Mouse (Mus musculus) gastrocnemius, adult 2 months (tissue): ENCODE results near the gene Dusp27. TPM values are rescaled to one million over a fixed set of nuclear protein-coding genes. Genes with fewer than 3 reads are reported as not detected.

Experiments used
- DNase-seq: peaks from one replicate; pipeline ENCODE4 v3.0.0; 2022
- H3K27ac ChIP-seq: fragments of 200-600 bp; 2 replicates; pipeline ENCODE4 v1.8.1; 2022; ENCODE audit warnings: mild to moderate bottlenecking
- H3K4me3 ChIP-seq: fragments of 200-600 bp; 2 replicates; pipeline ENCODE4 v1.8.1; 2022; ENCODE audit warnings: mild to moderate bottlenecking, moderate library complexity
- CTCF ChIP-seq: fragments of 200-600 bp; IDR thresholded peaks from 2 replicates; pipeline ENCODE4 v1.8.1; 2022; ENCODE audit warnings: antibody characterized with exemption, mild to moderate bottlenecking, moderate library complexity
- intact Hi-C: fragments of 180-260 bp; cut with DNase I; formaldehyde crosslinking; loops from one replicate; pipeline ENCODE4 v1.15.1; 2025
- total RNA-seq, 2 experiments: library from RNA; stranded (reverse); gene quantifications; 2 replicates each; pipeline ENCODE4 v1.2.3; 2021

Gene Dusp27
- total RNA-seq, 2 experiments from 2014 or later, result 68.9 to 69.3 TPM

- DNase-seq, result peak; percentile 26
- H3K4me3 ChIP-seq, result no peak overlapping the region
- intact Hi-C loops, result no loop called here
- no peak for TF ChIP-seq CTCF
- H3K27ac ChIP-seq, result no peak overlapping the region
Measured at GRCm38 (mm10) chr1:166138136-166138535, 10.4 kb upstream of the Dusp27 start.

GRCm38 (mm10) chr1:166137244-166137938, 9.7 kb upstream of the Dusp27 start:
- no peak for DNase-seq
- H3K27ac ChIP-seq, result no peak overlapping the region
- H3K4me3 ChIP-seq, result no peak overlapping the region
- TF ChIP-seq CTCF, result no peak
- intact Hi-C loops, result no loop called here

DNA sequence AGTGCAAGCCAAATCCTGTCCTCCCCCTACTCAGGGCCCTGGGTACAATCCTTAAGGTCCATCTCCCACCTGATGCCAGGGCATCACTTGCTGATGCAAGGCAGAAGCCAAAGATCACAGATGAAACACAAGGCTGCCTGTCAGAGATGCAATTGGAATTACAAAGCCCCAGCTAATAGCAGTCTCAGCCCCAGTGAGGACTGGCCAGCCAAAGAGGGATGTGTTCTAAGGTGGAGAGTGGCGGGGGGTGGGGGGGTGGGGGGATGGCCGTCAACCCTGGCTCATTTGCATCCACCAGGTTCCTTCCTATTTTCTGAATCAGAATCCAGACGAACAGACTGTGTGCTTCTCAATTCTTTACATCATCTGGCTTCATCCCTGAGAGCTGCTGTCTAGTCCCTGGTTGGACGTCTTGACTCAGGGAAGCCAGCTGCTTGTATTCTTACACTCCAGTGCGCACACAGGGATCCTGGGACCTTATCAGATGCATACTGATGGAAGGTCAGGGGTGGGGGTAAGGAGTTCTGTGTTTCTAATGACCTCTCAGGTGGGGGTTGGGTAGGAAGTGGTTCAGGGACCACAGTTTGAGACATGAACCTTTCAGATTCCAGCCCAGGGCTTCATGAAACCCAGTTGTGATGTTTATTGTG, 7.5 kb upstream of the Dusp27 start:
- no peak for TF ChIP-seq CTCF
- intact Hi-C loops, result no loop called here
- DNase-seq, result no peak
- H3K27ac ChIP-seq, result no peak overlapping the region
- no peak overlapping the region for H3K4me3 ChIP-seq

- intact Hi-C loops, result no loop called here
- Histone ChIP-seq H3K27ac (no peak overlapping the region), H3K4me3 (no peak overlapping the region)
- no peak for TF ChIP-seq CTCF
- no peak for DNase-seq
Measured at GRCm38 (mm10) chr1:166132367-166132766, 4.6 kb upstream of the Dusp27 start.

DNA sequence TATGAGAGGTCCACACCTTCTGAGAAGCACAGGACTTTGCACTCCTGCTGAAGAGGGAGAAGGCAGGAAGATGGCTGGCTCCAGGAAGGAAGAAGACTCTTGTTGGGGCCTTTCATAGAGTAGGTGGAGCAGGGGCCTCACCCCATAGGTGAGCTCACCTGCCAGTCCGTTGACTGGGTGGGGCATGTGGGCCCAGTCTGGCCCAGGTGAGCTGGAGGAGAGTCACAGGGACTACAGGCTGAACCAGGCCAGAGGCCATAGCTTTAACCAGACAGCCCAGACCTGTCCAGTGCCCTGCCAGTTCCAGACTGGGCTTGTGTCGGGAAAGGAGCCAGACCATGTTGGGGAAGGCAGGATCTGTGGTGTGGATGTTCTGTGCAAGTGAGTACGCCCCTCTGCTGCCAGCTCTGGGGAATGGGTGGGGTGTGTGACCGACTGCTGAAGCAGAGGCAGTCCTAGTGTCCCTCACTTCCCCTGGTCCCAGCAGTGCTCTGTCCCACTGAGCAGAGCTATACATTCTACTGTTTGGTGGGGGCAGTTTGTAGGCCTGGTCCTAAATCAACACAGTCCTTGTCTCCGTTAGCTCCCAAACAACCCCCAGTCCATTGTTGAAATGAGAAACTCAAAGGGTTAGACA, 2.6 kb upstream of the Dusp27 start, which contains the start of gene Gpa33:
Gpa33 (plus strand) TSS at position 15 of the 637 bp plus-strand sequence.
- intact Hi-C loops, result no loop called here
- peak; percentile 24 for DNase-seq
- no peak for TF ChIP-seq CTCF

GRCm38 (mm10) chr1:166128551-166128950, 829 bp upstream of the Dusp27 start:
- peak overlapping the region; percentile 96 for H3K27ac ChIP-seq
- DNase-seq, result peak; percentile 34
- TF ChIP-seq CTCF, result no peak
- no peak overlapping the region for H3K4me3 ChIP-seq
- intact Hi-C loops, result loop anchor here (5.0 kb wide), 1 partner anchor 126 kb away; the partner anchor contains the start of gene Pou2f1

More for the DNA sequence above, 2.6 kb upstream of the Dusp27 start, which contains the start of gene Gpa33:
- Histone ChIP-seq H3K4me3 (no peak within 1 kb of the TSS), H3K27ac (peak within 1 kb of the TSS; percentile 96; the same call in 1 of the 2 replicates)

DNA sequence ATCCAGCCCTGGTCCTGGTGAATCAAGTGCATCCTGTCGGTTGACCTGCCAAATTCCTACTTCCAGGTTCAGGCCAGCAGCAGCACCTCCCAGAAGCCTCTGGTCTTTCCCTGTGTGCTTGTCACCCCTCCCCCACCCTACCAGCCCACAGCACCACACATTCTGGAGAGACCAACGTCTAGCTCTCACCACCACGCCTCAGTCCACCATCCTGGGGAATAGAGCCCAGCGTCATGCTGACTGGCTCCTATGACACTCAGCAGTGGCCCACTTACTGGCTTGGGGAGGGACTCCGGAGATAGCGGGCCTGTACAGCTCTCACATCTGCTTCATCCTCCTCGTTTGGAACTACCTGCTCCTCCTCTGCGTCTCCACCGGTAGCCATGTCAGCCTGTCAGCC, 927 bp downstream of the Dusp27 start:
- Histone ChIP-seq H3K27ac (peak overlapping the region; percentile 96), H3K4me3 (peak overlapping the region; percentile 76)
- no peak for TF ChIP-seq CTCF
- peak; percentile 71 for DNase-seq
- intact Hi-C loops, result loop anchor here (5.0 kb wide), 1 partner anchor 124 kb away; the partner anchor contains the start of gene Pou2f1

- no peak for TF ChIP-seq CTCF
- Histone ChIP-seq H3K4me3 (peak overlapping the region; percentile 76), H3K27ac (peak overlapping the region; percentile 96)
- no peak for DNase-seq
- intact Hi-C loops, result loop anchor here (5.0 kb wide), 1 partner anchor 124 kb away; the partner anchor contains the start of gene Pou2f1
Measured at GRCm38 (mm10) chr1:166126290-166126689, 1.4 kb downstream of the Dusp27 start.

- intact Hi-C loops, result loop anchor here (5.0 kb wide), 1 partner anchor 123 kb away; the partner anchor contains the start of gene Pou2f1
- no peak for DNase-seq
- no peak overlapping the region for H3K4me3 ChIP-seq
- TF ChIP-seq CTCF, result no peak
- no peak overlapping the region for H3K27ac ChIP-seq
Measured at GRCm38 (mm10) chr1:166124932-166125593, 2.7 kb downstream of the Dusp27 start.

GRCm38 (mm10) chr1:166123751-166124150, 4.0 kb downstream of the Dusp27 start:
- TF ChIP-seq CTCF, result no peak
- DNase-seq, result no peak
- Histone ChIP-seq H3K27ac (no peak overlapping the region), H3K4me3 (no peak overlapping the region)
- intact Hi-C loops, result no loop called here

- intact Hi-C loops, result no loop called here
- H3K4me3 ChIP-seq, result no peak overlapping the region
- TF ChIP-seq CTCF, result peak; percentile 32; the same call in 1 of the 2 replicates
- DNase-seq, result no peak
- H3K27ac ChIP-seq, result no peak overlapping the region
Measured at GRCm38 (mm10) chr1:166123045-166123444, 4.7 kb downstream of the Dusp27 start.

- TF ChIP-seq CTCF, result no peak
- DNase-seq, result no peak
- intact Hi-C loops, result no loop called here
- no peak overlapping the region for H3K4me3 ChIP-seq
- no peak overlapping the region for H3K27ac ChIP-seq
Measured at GRCm38 (mm10) chr1:166122114-166122513, 5.6 kb downstream of the Dusp27 start.
